Mouse (Mus musculus): Measurements from ENCODE around the gene B3gnt6. TPM values are rescaled to one million over a fixed set of nuclear protein-coding genes. Genes with fewer than 3 reads are reported as not detected.

Gene B3gnt6
- total and polyA plus RNA-seq, 3 experiments: 0.06 TPM; not detected in 2

DNA sequence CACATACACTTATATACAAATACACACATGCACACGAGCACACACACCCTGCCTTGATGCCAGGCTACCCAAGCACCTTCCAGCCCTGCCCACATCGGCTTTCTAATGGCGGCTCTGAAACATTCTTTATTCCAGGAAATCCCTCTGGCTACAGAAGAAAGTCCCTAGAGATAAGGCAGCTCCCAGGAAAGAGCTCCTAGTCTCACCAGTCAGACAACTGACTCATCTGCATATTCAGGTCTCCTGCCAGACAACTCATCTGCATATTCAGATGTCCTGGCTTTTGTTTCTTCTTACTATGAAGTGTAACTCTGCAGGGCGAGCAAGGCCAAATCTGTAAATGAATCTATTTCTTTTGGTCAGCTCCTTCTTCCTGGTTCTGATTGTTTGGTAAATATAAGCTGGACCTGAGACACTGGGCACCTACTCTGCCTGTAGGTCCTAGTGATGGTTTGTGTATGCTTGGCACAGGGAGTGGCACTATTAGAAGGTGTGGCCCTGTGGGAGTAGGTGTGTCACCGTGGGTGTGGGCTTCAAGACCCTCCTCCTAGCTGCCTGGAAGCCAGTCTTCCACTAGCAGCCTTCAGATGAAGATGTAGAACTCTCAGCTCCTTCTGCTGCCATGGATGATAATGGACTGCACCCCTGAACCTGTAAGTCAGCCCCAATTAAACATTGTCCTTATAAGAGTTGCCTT is 41.5 kb downstream of the B3gnt6 start:
- H3K9ac ChIP-seq (ENCODE audit: low read depth, low read length): no peak overlapping the region
- no peaks in the 10 kb centered on the region for H3K36me3 ChIP-seq (ENCODE audit: control insufficient read depth, insufficient read depth, low read length)
- H3K79me2 ChIP-seq (replicated peaks; ENCODE audit: control insufficient read depth, insufficient read depth, low read length): no peaks in the 10 kb centered on the region
- H3K4me3 ChIP-seq: no peak overlapping the region
- H3K4me1 ChIP-seq (ENCODE audit: control insufficient read depth, insufficient read depth, low read length): peaks cover 12% of the 10 kb centered on the region
- no peaks in the 10 kb centered on the region for H3K27me3 ChIP-seq (ENCODE audit: control insufficient read depth, insufficient read depth, low read length)
- H3K27ac ChIP-seq: no peak overlapping the region
- TF ChIP-seq CTCF (IDR thresholded peaks at IDR 0.05) (no peak), POLR2A (IDR thresholded peaks at IDR 0.05; ENCODE audit: insufficient read depth, low read depth, low read length) (no peak), EP300 (IDR thresholded peaks at IDR 0.05; ENCODE audit: insufficient read depth, low read depth, low read length) (no peak)
- intact Hi-C loops (cut with DNase I): loop anchor here (10.0 kb wide), 1 partner anchor 277 kb away; no protein-coding TSS in a partner anchor
- no peak for DNase-seq
- WGBS: 65% methylated on average over 5 of the region's 5 CpGs

DNA sequence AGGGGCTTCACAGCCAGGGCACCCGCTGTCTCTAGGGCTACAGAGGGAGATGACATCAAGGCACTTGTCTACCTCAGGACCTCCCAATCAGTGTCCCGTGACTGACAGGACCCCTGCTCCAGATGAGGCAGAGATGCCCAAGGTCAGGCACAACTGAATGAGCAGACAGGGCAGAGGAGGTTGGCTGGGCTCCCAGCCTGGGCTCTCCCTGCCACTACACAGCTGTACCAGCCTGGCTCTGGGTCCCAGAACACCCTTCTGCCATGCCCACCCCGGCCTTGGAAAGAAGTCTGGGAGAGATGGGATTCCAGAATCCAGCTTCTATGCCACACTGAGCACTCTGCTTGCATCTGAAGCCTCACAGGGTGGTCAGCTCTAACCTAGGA is 43.0 kb downstream of the B3gnt6 start:
- Histone ChIP-seq H3K36me3 (ENCODE audit: control insufficient read depth, insufficient read depth, low read length) (no peaks in the 10 kb centered on the region), H3K4me1 (ENCODE audit: control insufficient read depth, insufficient read depth, low read length) (peaks cover 12% of the 10 kb centered on the region), H3K4me3 (no peak overlapping the region), H3K27me3 (ENCODE audit: control insufficient read depth, insufficient read depth, low read length) (no peaks in the 10 kb centered on the region), H3K79me2 (replicated peaks; ENCODE audit: control insufficient read depth, insufficient read depth, low read length) (no peaks in the 10 kb centered on the region), H3K27ac (no peak overlapping the region), H3K9ac (ENCODE audit: low read depth, low read length) (no peak overlapping the region)
- TF ChIP-seq CTCF (IDR thresholded peaks at IDR 0.05) (no peak), EP300 (IDR thresholded peaks at IDR 0.05; ENCODE audit: insufficient read depth, low read depth, low read length) (no peak), POLR2A (IDR thresholded peaks at IDR 0.05; ENCODE audit: insufficient read depth, low read depth, low read length) (no peak)
- intact Hi-C loops (cut with DNase I): loop anchor here (10.0 kb wide), 1 partner anchor 279 kb away; no protein-coding TSS in a partner anchor
- 27% methylated on average over 3 of the region's 3 CpGs for WGBS
- DNase-seq: no peak

DNA sequence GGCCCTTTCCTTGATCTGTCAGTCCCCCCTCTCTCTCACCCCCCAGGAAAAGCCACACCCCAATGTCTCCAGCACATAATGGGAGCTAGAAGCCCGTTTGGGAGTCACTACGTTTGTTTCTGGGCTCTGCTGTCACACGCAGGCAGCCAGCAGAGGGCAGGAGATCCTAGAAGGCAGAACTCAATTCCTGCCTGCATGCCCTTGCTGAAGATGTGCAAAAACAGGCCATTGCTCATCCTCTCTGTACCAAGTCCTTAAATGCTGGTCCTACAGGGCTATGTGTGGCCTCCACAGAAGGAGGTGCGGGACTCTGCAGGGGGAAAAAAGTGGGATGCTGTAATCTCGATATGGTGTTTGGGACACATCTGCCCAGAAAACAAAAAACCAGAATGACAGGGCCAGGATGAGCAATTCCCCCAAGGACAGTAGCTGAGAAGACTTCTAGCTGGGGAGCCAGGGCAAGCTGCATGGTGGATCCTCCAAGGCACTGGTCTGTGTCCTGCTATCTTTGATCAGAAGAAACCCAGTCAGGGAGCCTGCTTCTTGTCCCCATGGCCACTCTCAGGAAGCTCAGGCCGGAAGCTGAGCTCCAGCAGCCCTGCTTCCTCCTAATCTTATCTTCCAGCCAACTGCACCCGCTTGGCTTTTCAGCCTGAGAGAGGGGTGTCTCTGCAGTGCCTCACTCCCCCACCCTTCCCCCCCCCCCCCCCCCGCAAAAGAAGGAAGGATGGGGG is 43.6 kb downstream of the B3gnt6 start:
- peak; percentile 81 for TF ChIP-seq CTCF (IDR thresholded peaks at IDR 0.05)
- no peak for TF ChIP-seq POLR2A (IDR thresholded peaks at IDR 0.05; ENCODE audit: insufficient read depth, low read depth, low read length)
- peak; percentile 77; the same call in 1 of the 2 replicates for TF ChIP-seq EP300 (IDR thresholded peaks at IDR 0.05; ENCODE audit: insufficient read depth, low read depth, low read length)
- Histone ChIP-seq H3K4me1 (ENCODE audit: control insufficient read depth, insufficient read depth, low read length) (peaks cover 12% of the 10 kb centered on the region), H3K27me3 (ENCODE audit: control insufficient read depth, insufficient read depth, low read length) (no peaks in the 10 kb centered on the region), H3K9ac (ENCODE audit: low read depth, low read length) (no peak overlapping the region), H3K36me3 (ENCODE audit: control insufficient read depth, insufficient read depth, low read length) (no peaks in the 10 kb centered on the region), H3K79me2 (replicated peaks; ENCODE audit: control insufficient read depth, insufficient read depth, low read length) (no peaks in the 10 kb centered on the region), H3K4me3 (no peak overlapping the region), H3K27ac (no peak overlapping the region)
- 12% methylated on average over 7 of the region's 8 CpGs for WGBS
- intact Hi-C loops (cut with DNase I): loop anchor here (1.0 to 10.0 kb wide), 3 partner anchors 37 to 279 kb away; no protein-coding TSS in a partner anchor
- DNase-seq: peak; percentile 75 to 79

DNA sequence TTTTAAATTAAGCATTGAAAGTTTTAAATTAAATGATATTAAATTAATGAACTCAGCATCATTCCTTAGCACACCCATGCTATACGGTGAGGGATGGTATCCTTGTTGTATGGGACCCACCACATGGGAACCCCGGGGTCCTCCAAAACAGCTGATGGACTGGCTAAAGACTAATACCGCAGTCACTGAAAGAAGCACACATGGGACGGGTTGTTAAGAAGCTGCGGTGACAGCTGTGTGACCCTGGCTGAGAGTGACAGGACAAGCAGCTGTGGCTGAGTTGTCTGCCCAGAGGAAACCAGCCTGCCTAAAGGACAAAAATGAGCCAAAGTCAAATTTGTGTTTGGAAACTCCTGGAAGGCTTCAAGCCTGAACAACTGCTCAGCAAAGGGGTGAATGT is 45.4 kb downstream of the B3gnt6 start:
- 83% methylated on average over 5 of the region's 5 CpGs for WGBS
- Histone ChIP-seq H3K9ac (ENCODE audit: low read depth, low read length) (no peak overlapping the region), H3K4me1 (ENCODE audit: control insufficient read depth, insufficient read depth, low read length) (peaks cover 5% of the 10 kb centered on the region), H3K27ac (no peak overlapping the region), H3K36me3 (ENCODE audit: control insufficient read depth, insufficient read depth, low read length) (no peaks in the 10 kb centered on the region), H3K4me3 (no peak overlapping the region), H3K79me2 (replicated peaks; ENCODE audit: control insufficient read depth, insufficient read depth, low read length) (no peaks in the 10 kb centered on the region), H3K27me3 (ENCODE audit: control insufficient read depth, insufficient read depth, low read length) (no peaks in the 10 kb centered on the region)
- TF ChIP-seq CTCF (IDR thresholded peaks at IDR 0.05) (no peak), EP300 (IDR thresholded peaks at IDR 0.05; ENCODE audit: insufficient read depth, low read depth, low read length) (no peak), POLR2A (IDR thresholded peaks at IDR 0.05; ENCODE audit: insufficient read depth, low read depth, low read length) (no peak)
- intact Hi-C loops (cut with DNase I): loop anchor here (2.0 to 10.0 kb wide), 2 partner anchors 191 to 281 kb away; no protein-coding TSS in a partner anchor
- no peak for DNase-seq

DNA sequence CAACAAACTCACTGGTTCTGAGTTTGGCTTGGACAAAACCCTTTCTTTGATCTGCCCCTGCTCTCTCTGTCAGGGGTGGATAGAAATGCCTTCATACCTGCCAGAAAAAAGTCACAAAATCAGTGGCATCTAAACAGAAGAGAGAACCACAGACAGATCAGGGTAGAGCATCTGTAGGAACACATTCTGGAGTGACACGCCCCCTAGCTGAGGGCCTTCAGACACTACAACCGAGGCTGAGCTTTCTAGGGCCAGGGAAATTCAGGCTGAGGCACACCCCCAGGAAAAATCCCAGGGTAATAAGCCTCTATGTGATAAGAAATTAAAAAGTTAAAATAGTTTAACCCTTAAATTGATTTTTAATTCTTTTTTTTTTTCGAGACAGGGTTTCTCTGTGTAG is 45.9 kb downstream of the B3gnt6 start:
- TF ChIP-seq CTCF (IDR thresholded peaks at IDR 0.05): peak; percentile 38
- no peak for TF ChIP-seq POLR2A (IDR thresholded peaks at IDR 0.05; ENCODE audit: insufficient read depth, low read depth, low read length)
- no peak for TF ChIP-seq EP300 (IDR thresholded peaks at IDR 0.05; ENCODE audit: insufficient read depth, low read depth, low read length)
- Histone ChIP-seq H3K4me1 (ENCODE audit: control insufficient read depth, insufficient read depth, low read length) (peaks cover 5% of the 10 kb centered on the region), H3K27me3 (ENCODE audit: control insufficient read depth, insufficient read depth, low read length) (no peaks in the 10 kb centered on the region), H3K27ac (no peak overlapping the region), H3K9ac (ENCODE audit: low read depth, low read length) (no peak overlapping the region), H3K36me3 (ENCODE audit: control insufficient read depth, insufficient read depth, low read length) (no peaks in the 10 kb centered on the region), H3K79me2 (replicated peaks; ENCODE audit: control insufficient read depth, insufficient read depth, low read length) (no peaks in the 10 kb centered on the region), H3K4me3 (no peak overlapping the region)
- no peak for DNase-seq
- WGBS: 58% methylated on average over 3 of the region's 3 CpGs
- intact Hi-C loops (cut with DNase I): loop anchor here (10.0 kb wide), 1 partner anchor 281 kb away; no protein-coding TSS in a partner anchor
